Mouse (Mus musculus) heart, adult 2 months (tissue): ENCODE data around the gene Lgals3. TPM values are rescaled to one million over a fixed set of nuclear protein-coding genes. Genes with fewer than 3 reads are reported as not detected.
A peak's percentile ranks its signal among the peaks of the same experiment; 100 is the strongest.
"Not testable (repeated sequence)": the region's sequence is repeated elsewhere in the genome, so short reads cannot be mapped to it uniquely, and the experiment has no call there.

ENCODE experiments used
- DNase-seq, 2 experiments: peaks; one replicate each; pipeline ENCODE4 v3.0.0; 2021
- H3K27ac ChIP-seq: fragments of 200-600 bp; 2 replicates; pipeline ENCODE4 v1.8.1; 2022
- H3K27me3 ChIP-seq: fragments of 200-500 bp; 2 replicates; pipeline ENCODE4 v1.6.1; 2012; ENCODE audit warnings: mild to moderate bottlenecking, low read length, inconsistent platforms, mixed read lengths; ENCODE audit not compliant: control insufficient read depth, insufficient read depth
- H3K36me3 ChIP-seq: fragments of 200-500 bp; 2 replicates; pipeline ENCODE4 v1.6.1; 2012; ENCODE audit warnings: low read length, inconsistent platforms; ENCODE audit not compliant: control insufficient read depth, insufficient read depth
- H3K4me1 ChIP-seq: fragments of 200-500 bp; 2 replicates; pipeline ENCODE4 v1.6.1; 2011; ENCODE audit warnings: low read length; ENCODE audit not compliant: control insufficient read depth, insufficient read depth
- H3K4me3 ChIP-seq: fragments of 200-600 bp; 2 replicates; pipeline ENCODE4 v1.8.1; 2022
- H3K79me2 ChIP-seq: fragments of 200-500 bp; replicated peaks from 2 replicates; pipeline ENCODE4 v1.6.1; 2012; ENCODE audit warnings: mild to moderate bottlenecking, inconsistent platforms, low read length, moderate library complexity, mixed read lengths; ENCODE audit not compliant: control insufficient read depth, insufficient read depth
- H3K9ac ChIP-seq: fragments of 200-500 bp; 2 replicates; pipeline ENCODE4 v1.6.1; 2012; ENCODE audit warnings: low read depth, mild to moderate bottlenecking, control low read depth, inconsistent platforms, low read length, mixed read lengths
- CTCF ChIP-seq: fragments of 200-600 bp; IDR thresholded peaks from 2 replicates; pipeline ENCODE4 v1.8.1; 2022; ENCODE audit warnings: antibody characterized with exemption, mild to moderate bottlenecking, moderate library complexity
- EP300 ChIP-seq: fragments of 200-500 bp; IDR thresholded peaks from 2 replicates; pipeline ENCODE4 v1.6.1; 2011; ENCODE audit warnings: low read depth, low read length, control low read depth; ENCODE audit not compliant: insufficient read depth
- POLR2A ChIP-seq: fragments of 200-500 bp; IDR thresholded peaks from 2 replicates; pipeline ENCODE4 v1.6.1; 2011; ENCODE audit warnings: mild to moderate bottlenecking, low read depth, low read length, control low read depth; ENCODE audit not compliant: insufficient read depth
- WGBS: fragments of 180-500 bp; shearing (Covaris S2); methylation state at CpG from one replicate; pipeline ENCODE4 v1.1.7; 2018; 5-methylcytosine and 5-hydroxymethylcytosine counted together
- intact Hi-C: fragments of 180-260 bp; cut with DNase I; formaldehyde crosslinking; loops from one replicate; pipeline ENCODE4 v1.15.1; 2025
- long read RNA-seq: library from polyadenylated mRNA; stranded (forward); transcript quantifications from one replicate; pipeline ENCODE4 v2.0.0, GENCODE M21; 2021
- polyA plus RNA-seq: library from polyadenylated mRNA; depleted of rRNA; stranded (reverse); fragments of >200 nt; gene quantifications from 2 replicates; pipeline ENCODE4 v1.2.3, GENCODE M21; 2012; rRNA removed
- total RNA-seq, 2 experiments: library from RNA; stranded (reverse); gene quantifications; 2 replicates each; pipeline ENCODE4 v1.2.3; 2021

Gene Lgals3
- total RNA-seq, result 1 to 10 TPM; 3.2 to 5.8 TPM
- 12.6 and 19.0 TPM in 2 replicates for polyA plus RNA-seq
- long read RNA-seq, partial matches to known transcripts, result 1 of 3 reads
- long read RNA-seq, other reads (novel, unspliced or antisense), result 0 of 3 reads

DNA sequence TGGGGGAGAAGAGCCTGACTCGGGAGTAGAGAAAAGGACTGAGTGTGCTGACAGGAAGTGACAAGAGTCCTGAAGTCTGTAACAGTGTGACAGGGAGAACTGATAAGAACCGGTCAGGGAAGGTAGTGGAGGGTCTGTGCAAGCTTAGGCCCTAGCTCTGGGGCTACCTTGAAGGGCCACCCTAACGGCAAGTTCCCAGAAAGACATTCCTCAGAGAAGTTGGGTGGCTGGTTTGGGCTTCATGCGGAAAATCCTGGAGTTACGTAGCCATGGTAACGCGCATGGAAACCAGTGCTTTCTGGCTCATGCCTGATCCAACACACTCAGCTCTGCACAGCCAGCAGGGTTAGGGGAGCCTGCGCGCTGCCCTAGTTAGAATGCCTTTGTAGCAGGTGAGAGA, at the start of gene Lgals3:
Gene Lgals3, plus strand, starts transcription at position 291 of the 400 bp plus-strand sequence.
- H3K36me3 ChIP-seq, result no peaks in the 10 kb centered on the region
- no peaks in the 10 kb centered on the region for H3K79me2 ChIP-seq
- no peak for TF ChIP-seq EP300
- H3K9ac ChIP-seq, result no peak within 1 kb of the TSS
- no peaks in the 10 kb centered on the region; the same call in none of the 2 replicates for H3K4me1 ChIP-seq
- peak in 1 of 2 experiments; percentile 22 for DNase-seq
- WGBS, result 47% methylated on average over 9 of the region's 9 CpGs
- no peak within 1 kb of the TSS for H3K4me3 ChIP-seq
- H3K27ac ChIP-seq, result no peak within 1 kb of the TSS
- intact Hi-C loops, result no loop called here
- no peaks in the 10 kb centered on the region for H3K27me3 ChIP-seq

GRCm38 (mm10) chr14:47319362-47319761, 48.2 kb upstream of the Lgals3 start:
- H3K27ac ChIP-seq, result no peak overlapping the region
- no peak overlapping the region for H3K9ac ChIP-seq
- intact Hi-C loops, result no loop called here
- no peak overlapping the region for H3K4me3 ChIP-seq
- 90% methylated on average over 5 of the region's 5 CpGs for WGBS
- H3K4me1 ChIP-seq, result no peaks in the 10 kb centered on the region
- H3K36me3 ChIP-seq, result no peaks in the 10 kb centered on the region; the same call in 1 of the 2 replicates
- H3K79me2 ChIP-seq, result no peaks in the 10 kb centered on the region
- TF ChIP-seq POLR2A, result no peak
- TF ChIP-seq CTCF, result no peak
- no peak for TF ChIP-seq EP300
- H3K27me3 ChIP-seq, result no peaks in the 10 kb centered on the region
- no peak for DNase-seq

- intact Hi-C loops, H3K36me3 ChIP-seq, DNase-seq, H3K27me3 ChIP-seq, H3K9ac ChIP-seq, H3K4me1 ChIP-seq, H3K4me3 ChIP-seq, H3K27ac ChIP-seq, H3K79me2 ChIP-seq: not testable (repeated sequence)
- 84% methylated on average over 7 of the region's 8 CpGs for WGBS
Observed at GRCm38 (mm10) chr14:47321581-47321980, 46.0 kb upstream of the Lgals3 start.

GRCm38 (mm10) chr14:47325965-47326761, 41.4 kb upstream of the Lgals3 start:
- no peak overlapping the region for H3K4me3 ChIP-seq
- H3K27ac ChIP-seq, result no peak overlapping the region
- TF ChIP-seq CTCF, result no peak
- no peak for TF ChIP-seq EP300
- TF ChIP-seq POLR2A, result no peak
- no peaks in the 10 kb centered on the region for H3K4me1 ChIP-seq
- H3K9ac ChIP-seq, result no peak overlapping the region
- H3K79me2 ChIP-seq, result no peaks in the 10 kb centered on the region
- 86% methylated on average over 9 of the region's 9 CpGs for WGBS
- no peaks in the 10 kb centered on the region for H3K27me3 ChIP-seq
- intact Hi-C loops, result no loop called here
- no peaks in the 10 kb centered on the region for H3K36me3 ChIP-seq
- no peak for DNase-seq

DNA sequence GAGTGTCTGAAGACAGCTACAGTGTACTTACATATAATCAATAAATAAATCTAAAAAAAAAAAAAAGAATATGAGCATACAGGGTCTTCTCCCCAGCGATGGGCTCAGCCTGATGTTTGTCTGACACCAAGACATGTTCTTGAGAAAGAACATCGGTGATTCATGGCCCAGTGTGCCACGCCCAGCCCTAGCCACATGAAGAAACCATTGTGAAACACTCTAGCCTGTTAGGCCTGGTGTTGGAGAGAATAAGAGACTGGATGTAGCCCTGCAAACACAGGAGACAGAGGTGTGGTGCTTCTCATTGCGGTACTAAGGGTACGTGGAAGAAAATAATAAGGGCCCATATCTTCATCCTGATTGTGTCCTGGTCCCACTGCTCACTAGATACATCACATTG, 40.2 kb upstream of the Lgals3 start:
- 87% methylated on average over 5 of the region's 5 CpGs for WGBS
- no peak for DNase-seq
- H3K27me3 ChIP-seq, result no peaks in the 10 kb centered on the region
- H3K9ac ChIP-seq, result no peak overlapping the region
- H3K36me3 ChIP-seq, result no peaks in the 10 kb centered on the region
- TF ChIP-seq POLR2A (no peak), EP300 (no peak), CTCF (no peak)
- intact Hi-C loops, result no loop called here
- H3K79me2 ChIP-seq, result no peaks in the 10 kb centered on the region
- H3K4me3 ChIP-seq, result no peak overlapping the region
- H3K4me1 ChIP-seq, result no peaks in the 10 kb centered on the region
- no peak overlapping the region for H3K27ac ChIP-seq

DNA sequence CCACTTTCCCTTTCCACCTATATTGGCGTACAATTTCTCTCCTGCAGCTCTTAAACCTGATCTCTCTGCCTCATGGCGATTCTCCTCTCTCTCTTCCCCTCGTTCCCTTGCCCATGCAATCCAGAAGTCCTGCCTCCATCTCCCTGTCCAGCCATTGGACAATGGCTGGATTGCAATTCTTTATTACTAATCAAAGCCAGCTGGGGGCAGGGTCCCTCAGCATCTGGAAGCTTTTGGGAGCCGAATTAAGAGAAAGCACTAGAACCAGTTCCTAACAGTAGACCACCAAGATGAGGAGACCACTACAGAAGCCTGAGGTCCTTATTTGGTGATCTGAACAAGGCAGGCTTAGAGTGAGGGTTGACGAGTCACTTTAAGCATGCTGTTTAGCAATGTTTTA, 35.6 kb upstream of the Lgals3 start:
- Histone ChIP-seq H3K36me3 (no peaks in the 10 kb centered on the region), H3K4me3 (no peak overlapping the region), H3K9ac (no peak overlapping the region), H3K4me1 (no peaks in the 10 kb centered on the region; the same call in 1 of the 2 replicates), H3K27me3 (no peaks in the 10 kb centered on the region), H3K27ac (no peak overlapping the region), H3K79me2 (no peaks in the 10 kb centered on the region)
- no peak for TF ChIP-seq EP300
- no peak for TF ChIP-seq POLR2A
- no peak for TF ChIP-seq CTCF
- no peak for DNase-seq
- intact Hi-C loops, result no loop called here
- WGBS, result 67% methylated on average over 5 of the region's 5 CpGs
